Mouse (Mus musculus) heart, adult 2 months (tissue): ENCODE data around the gene Ahsa2.
"Not testable (repeated sequence)": the region's sequence is repeated elsewhere in the genome, so short reads cannot be mapped to it uniquely, and the experiment has no call there.

Experiments used
- CTCF ChIP-seq: fragments of 200-600 bp; IDR thresholded peaks from 2 replicates; pipeline ENCODE4 v1.8.1; 2022; ENCODE audit warnings: antibody characterized with exemption, mild to moderate bottlenecking, moderate library complexity
- EP300 ChIP-seq: fragments of 200-500 bp; IDR thresholded peaks from 2 replicates; pipeline ENCODE4 v1.6.1; 2011; ENCODE audit warnings: low read depth, low read length, control low read depth; ENCODE audit not compliant: insufficient read depth
- POLR2A ChIP-seq: fragments of 200-500 bp; IDR thresholded peaks from 2 replicates; pipeline ENCODE4 v1.6.1; 2011; ENCODE audit warnings: mild to moderate bottlenecking, low read depth, low read length, control low read depth; ENCODE audit not compliant: insufficient read depth

GRCm38 (mm10) chr11:23465862-23466261 lies 32.0 kb downstream of the Ahsa2 start:
- not testable (repeated sequence) for TF ChIP-seq CTCF, EP300, POLR2A
